Mouse (Mus musculus): ENCODE results near the gene Tmem236. TPM values are rescaled to one million over a fixed set of nuclear protein-coding genes. Genes with fewer than 3 reads are reported as not detected.

The Tmem236 gene
- polyA plus RNA-seq, 1 experiment from 2014 or later: 0.09 TPM

MicroRNA genes within 50 kb of the gene (microRNA counts, 519-probe panel; counts per million panel counts)
- 177 counts per million, percentile 53 among the panel's probes with 10 or more counts for microRNA mmu-miR-511

Small RNA genes lying within 50 kb of the gene (microRNA-seq; reads per million reads assigned to microRNA genes)
- 1.3 reads per million for gene Mir511

Other genes with a start within 250 kb of the Tmem236 start
- 41.4 and 46.2 TPM in 2 replicates for gene Hacd1, start 118.4 kb upstream of the Tmem236 start, polyA plus RNA-seq (2015; fragmentation: Nextera tagmentation; extraction: Ambion mirVana)
- 108 and 113 TPM in 2 replicates for gene Stam, start 100.4 kb upstream of the Tmem236 start, polyA plus RNA-seq (2015; fragmentation: Nextera tagmentation; extraction: Ambion mirVana)
- 1.8 and 2.7 TPM in 2 replicates for gene Mrc1, start 54.9 kb downstream of the Tmem236 start, polyA plus RNA-seq (2015; fragmentation: Nextera tagmentation; extraction: Ambion mirVana)
- 0.64 and 0.68 TPM in 2 replicates for gene Slc39a12, start 213.8 kb downstream of the Tmem236 start, polyA plus RNA-seq (2015; fragmentation: Nextera tagmentation; extraction: Ambion mirVana)